In the genomic region with DNA sequence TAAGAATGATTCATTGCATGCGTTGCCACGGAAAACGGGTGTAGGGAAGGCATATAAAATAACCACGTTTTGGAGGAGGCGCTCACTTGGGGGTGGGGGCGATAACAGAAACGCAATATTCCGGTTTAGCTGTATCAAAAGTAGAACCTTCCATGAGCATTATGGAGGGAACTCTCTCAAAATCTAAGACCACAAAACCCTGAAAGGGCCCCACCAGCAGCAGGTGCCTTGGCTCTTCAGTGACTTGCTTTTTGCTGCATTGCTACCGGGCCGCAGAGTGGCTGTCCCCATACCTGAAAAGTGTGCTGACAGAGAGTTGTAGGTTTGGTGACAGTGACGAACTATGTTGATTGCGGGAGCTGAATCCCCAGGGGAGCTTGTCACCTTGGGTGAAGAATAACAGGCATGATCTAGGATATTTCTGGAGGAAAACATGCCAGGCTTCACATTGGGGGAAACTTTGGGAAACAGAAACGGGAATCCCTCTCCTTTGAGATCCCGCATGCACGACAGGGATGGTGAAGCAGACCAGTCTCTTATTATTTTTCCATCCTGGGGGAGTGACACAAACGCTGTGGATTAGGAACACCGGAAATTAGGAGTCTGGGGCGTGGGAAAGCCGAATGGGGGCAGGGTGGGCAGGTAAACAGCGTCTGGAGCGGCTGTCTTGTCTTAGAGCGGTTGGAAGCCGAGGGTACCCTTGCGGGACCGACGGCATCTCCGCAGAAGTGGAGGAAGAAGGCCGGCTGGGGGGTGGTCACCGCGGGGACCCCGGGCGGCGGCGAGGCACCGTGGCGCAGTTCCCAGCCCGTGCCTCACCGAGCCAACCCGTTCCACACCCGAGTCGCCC, we compare ENCODE assay signal across 8 mouse cellular contexts. TPM values are rescaled to one million over a fixed set of nuclear protein-coding genes. Genes with fewer than 3 reads are reported as not detected.
DNase-seq lines count a peak whose midpoint lies in the region; ATAC-seq and TF ChIP-seq lines count a peak whose summit lies in the region.

No protein-coding gene starts in this region.

- H3K4me2 ChIP-seq in embryonic facial prominence, embryonic 11.5 days (ENCODE audit: low read depth, low read length) = peak overlapping the region; percentile 75

- H3K27me3 ChIP-seq in ES-Bruce4 (ENCODE audit: control insufficient read depth, insufficient read depth, low read length, poor library complexity, severe bottlenecking) = no peaks in the 10 kb centered on the region
- H3K27me3 ChIP-seq in embryonic facial prominence, embryonic 11.5 days (ENCODE audit: control insufficient read depth, insufficient read depth, low read length) = no peaks in the 10 kb centered on the region

- peak overlapping the region; percentile 74 for H3K4me3 ChIP-seq in ES-Bruce4 (ENCODE audit: low read depth, low read length)
- peak overlapping the region; percentile 76 for H3K4me3 ChIP-seq in embryonic facial prominence, embryonic 11.5 days (ENCODE audit: low read depth, low read length)

- peak overlapping the region; percentile 95 for H3K9ac ChIP-seq in ES-Bruce4 (ENCODE audit: low read depth, poor library complexity, severe bottlenecking)
- peak overlapping the region; percentile 95 for H3K9ac ChIP-seq in embryonic facial prominence, embryonic 11.5 days (replicated peaks; ENCODE audit: low read length)

- peak; percentile 36 for DNase-seq in adipocyte (ENCODE audit: low spot score)
- peak; percentile 53 for DNase-seq in embryonic facial prominence, embryonic 11.5 days (ENCODE audit: low spot score)
- peak; percentile 10 for DNase-seq in layer of hippocampus, adult 9-10 months (ENCODE audit: low spot score)
- DNase-seq in lung, postnatal 14 days = peak; percentile 45
- peak; percentile 46 to 55 for DNase-seq in right cerebral cortex, postnatal 10 days (ENCODE audit: low spot score in 2 of 2)

- H3K9me3 ChIP-seq in ES-Bruce4 (replicated peaks; ENCODE audit: control insufficient read depth, insufficient read depth, low read length, poor library complexity, severe bottlenecking) = no peaks in the 10 kb centered on the region
- no peaks in the 10 kb centered on the region for H3K9me3 ChIP-seq in embryonic facial prominence, embryonic 11.5 days (replicated peaks; ENCODE audit: control insufficient read depth, low read length)

- no peak overlapping the region for H3K27ac ChIP-seq in ES-Bruce4 (ENCODE audit: insufficient read depth, low read length)
- peak overlapping the region; percentile 88 for H3K27ac ChIP-seq in embryonic facial prominence, embryonic 11.5 days (replicated peaks; ENCODE audit: low read depth, low read length)

- no peak for TF ChIP-seq CTCF in ES-Bruce4 (IDR thresholded peaks at IDR 0.05; ENCODE audit: low read depth, low read length)

- WGBS in embryonic facial prominence, embryonic 11.5 days = 3% methylated on average over 38 of the region's 41 CpGs

- no peaks in the 10 kb centered on the region for H3K36me3 ChIP-seq in ES-Bruce4 (ENCODE audit: control insufficient read depth, insufficient read depth, low read length, poor library complexity, severe bottlenecking)
- no peaks in the 10 kb centered on the region for H3K36me3 ChIP-seq in embryonic facial prominence, embryonic 11.5 days (replicated peaks; ENCODE audit: control insufficient read depth, insufficient read depth, low read depth, low read length)

- no peaks in the 10 kb centered on the region for H3K4me1 ChIP-seq in ES-Bruce4 (ENCODE audit: control insufficient read depth, insufficient read depth, low read length)
- H3K4me1 ChIP-seq in embryonic facial prominence, embryonic 11.5 days (ENCODE audit: control insufficient read depth, insufficient read depth, low read length) = no peaks in the 10 kb centered on the region

- TF ChIP-seq POLR2A in ES-Bruce4 (IDR thresholded peaks at IDR 0.05; ENCODE audit: insufficient read depth, low read length) = no peak

- TF ChIP-seq EP300 in ES-Bruce4 (IDR thresholded peaks at IDR 0.05; ENCODE audit: insufficient read depth, low read depth, low read length) = no peak

- ATAC-seq in embryonic facial prominence, embryonic 11.5 days (replicated peaks; ENCODE audit: insufficient number of reproducible peaks, low FRiP score, low TSS enrichment, low read depth) = peak; percentile 27
- ATAC-seq in hematopoietic stem cell, adult 5-6 weeks (replicated peaks in 1 of 2; ENCODE audit: insufficient read depth in 1 of 2, low FRiP score in 2 of 2, low TSS enrichment in 1 of 2, low read depth in 1 of 2, poor library complexity in 2 of 2, severe bottlenecking in 2 of 2) = peak; percentile 64 to 68
- no peak for ATAC-seq in activated CD4-positive, CD25-positive, alpha-beta regulatory T cell, adult 4 months

RNA-seq across cellular contexts. Expression of a gene that starts 1.2 kb away (rescaled TPM):
- 39.3 and 43.1 TPM in 2 replicates for polyA plus RNA-seq in ES-Bruce4 (2011; ENCODE audit: insufficient read depth, insufficient read length, low read depth, missing spikeins)
- polyA plus RNA-seq in embryonic facial prominence, embryonic 11.5 days (2014; fragmentation: Nextera tagmentation; extraction: Ambion mirVana) = 12.3 and 13.8 TPM in 2 replicates
- total RNA-seq in hematopoietic stem cell, adult 5-6 weeks (2017) = 18.7 and 32.5 TPM in 2 replicates
- under 1 TPM in 1 of 2 experiments, not detected in 1; 0.25 TPM for polyA plus RNA-seq in activated CD4-positive, CD25-positive, alpha-beta regulatory T cell, adult 4 months (2017; shearing (Covaris generic))

Comparison
In these comparisons a context has a peak if more than half of its experiments do, and no peak if none do; other contexts are left out.
1. RNA of a gene that starts 1.2 kb away (polyA plus RNA-seq): 39.3 to 43.1 TPM in ES-Bruce4 and 12.3 to 13.8 TPM in embryonic facial prominence, embryonic 11.5 days; 0.25 TPM in activated CD4-positive, CD25-positive, alpha-beta regulatory T cell, adult 4 months; every median in the first group is over 10 times any median in the second.
2. Peak in every context shown above with its lines, with median percentiles within 50 percentile points of each other: DNase-seq.